Mouse (Mus musculus) E14TG2a.4 (cell line): ENCODE measurements at regions not wholly inside any gene's neighbourhood (a gene's known extent, or its start where the extent isn't known, plus 50 kb on each side); places are given as distances from the start of the nearest gene placed in this dataset.

Experiments
- CTCF ChIP-seq: conservative IDR thresholded peaks from 2 replicates; pipeline ENCODE4 v1.5.1; 2014; ENCODE audit warnings: low read length
- NANOG ChIP-seq: IDR thresholded peaks from 2 replicates; pipeline ENCODE4 v1.6.1; 2014; ENCODE audit warnings: borderline replicate concordance, low read length, mixed read lengths

- TF ChIP-seq CTCF: no peak
- no peak for TF ChIP-seq NANOG
Measured at GRCm38 (mm10) chr8:97260964-97261363, 1372.6 kb upstream of the Got2 start.
